Mouse (Mus musculus) forelimb bud, embryonic 11.5 days (tissue): ENCODE data around the gene Xylt1.

Experiments
- DNase-seq: peaks from one replicate; pipeline ENCODE4 v3.0.0-alpha.2; 2012; ENCODE audit warnings: low read depth, low spot score

The Xylt1 gene

DNA sequence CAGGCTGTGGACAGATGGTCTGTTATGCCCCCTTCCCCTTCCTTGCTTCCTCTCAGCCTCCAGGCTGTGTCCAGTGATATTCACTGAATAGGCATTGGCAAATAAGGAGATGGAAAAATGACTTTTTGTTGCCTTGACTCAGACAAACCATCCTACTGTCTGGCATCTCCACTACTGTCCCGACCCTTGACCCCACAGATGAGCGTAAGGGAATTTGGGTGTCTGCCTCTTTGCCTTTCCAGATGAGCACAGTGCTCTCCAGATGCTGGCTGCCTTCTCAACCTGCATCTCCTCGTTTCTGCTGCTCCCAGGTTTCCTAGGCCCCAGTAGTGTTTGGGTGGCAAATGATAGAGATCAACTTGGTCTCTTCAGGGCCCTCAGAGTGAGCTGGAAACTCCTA lies 54.3 kb downstream of the Xylt1 start:
- no peak for DNase-seq

DNA sequence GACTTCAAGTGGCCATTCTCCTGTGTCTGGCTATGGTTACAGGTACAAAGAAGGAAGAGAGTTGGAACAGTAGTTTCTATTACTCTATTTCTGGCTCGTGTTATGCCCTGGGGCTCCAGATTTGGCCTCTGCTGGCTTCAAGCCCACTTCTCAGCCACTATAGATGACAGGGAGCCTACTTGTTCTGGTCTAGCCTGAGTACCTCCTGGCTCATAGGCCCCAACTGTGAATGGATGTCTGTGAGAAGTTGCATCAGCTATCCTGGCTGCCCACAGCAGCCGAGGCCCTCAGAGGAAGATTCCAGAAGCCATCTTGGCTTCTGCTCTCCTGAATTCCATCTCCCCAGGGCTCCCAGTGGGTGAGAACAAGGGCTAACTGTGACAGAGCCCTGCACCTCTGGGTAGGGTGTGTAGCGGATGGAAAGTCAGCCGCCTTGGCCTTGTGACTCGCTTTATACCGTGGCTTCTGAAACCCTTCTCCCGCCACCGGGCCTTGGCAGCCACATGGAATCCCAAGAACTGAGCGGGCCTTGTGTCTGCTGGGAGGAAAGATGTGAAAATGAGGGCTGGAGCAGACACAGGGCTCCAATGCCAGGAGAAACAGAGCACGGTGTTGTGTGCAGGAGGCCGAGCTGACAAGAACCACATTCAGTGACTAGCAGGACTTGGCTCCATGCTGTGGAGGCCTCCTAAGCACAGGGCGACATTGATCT lies 55.1 kb downstream of the Xylt1 start:
- DNase-seq = no peak

GRCm38 (mm10) chr7:117436892-117437291 lies 56.1 kb downstream of the Xylt1 start:
- DNase-seq = no peak

GRCm38 (mm10) chr7:117440994-117441393 lies 60.2 kb downstream of the Xylt1 start:
- no peak for DNase-seq

DNA sequence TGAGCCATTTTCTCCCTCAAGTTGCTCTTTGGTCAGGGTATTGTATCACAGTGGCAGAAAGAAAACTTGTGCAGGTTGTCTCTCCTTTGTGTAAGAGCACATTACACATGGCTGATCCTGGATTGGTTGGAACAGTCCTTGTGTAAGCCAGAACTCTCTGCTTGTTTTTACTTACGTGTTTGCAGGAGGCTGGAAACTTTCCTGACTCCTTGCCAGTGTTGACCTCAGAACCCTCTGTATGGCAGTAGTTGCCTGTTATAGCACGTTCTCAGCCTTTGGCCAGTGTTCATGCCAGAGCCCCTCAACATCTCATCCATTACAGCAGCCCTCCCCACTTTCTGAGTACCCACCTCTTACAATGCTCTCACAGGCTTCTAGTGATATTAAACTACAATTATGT lies 61.9 kb downstream of the Xylt1 start:
- no peak for DNase-seq

- no peak for DNase-seq
These were observed 62.4 kb downstream of the Xylt1 start for GRCm38 (mm10) chr7:117443215-117443614.

DNA sequence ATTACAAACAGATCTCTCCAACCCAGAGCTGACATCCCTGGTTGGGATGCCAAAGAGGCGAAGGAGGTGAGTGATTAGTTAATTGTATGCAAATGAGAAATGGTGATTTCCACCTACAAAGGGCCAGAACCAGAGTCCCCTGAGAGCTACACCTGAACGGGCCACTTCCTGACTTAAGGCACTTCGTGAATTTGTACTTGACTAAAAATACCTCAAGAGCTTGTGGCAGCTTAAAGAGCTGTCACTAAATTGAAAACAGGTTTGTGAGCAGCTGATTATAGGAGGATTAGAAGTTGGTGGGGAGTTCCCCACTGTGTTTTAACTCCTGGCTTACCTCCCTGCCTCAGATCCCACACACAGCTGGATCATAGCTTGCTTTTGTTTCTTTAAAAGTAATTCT lies 64.7 kb downstream of the Xylt1 start:
- peak; percentile 49 for DNase-seq

DNA sequence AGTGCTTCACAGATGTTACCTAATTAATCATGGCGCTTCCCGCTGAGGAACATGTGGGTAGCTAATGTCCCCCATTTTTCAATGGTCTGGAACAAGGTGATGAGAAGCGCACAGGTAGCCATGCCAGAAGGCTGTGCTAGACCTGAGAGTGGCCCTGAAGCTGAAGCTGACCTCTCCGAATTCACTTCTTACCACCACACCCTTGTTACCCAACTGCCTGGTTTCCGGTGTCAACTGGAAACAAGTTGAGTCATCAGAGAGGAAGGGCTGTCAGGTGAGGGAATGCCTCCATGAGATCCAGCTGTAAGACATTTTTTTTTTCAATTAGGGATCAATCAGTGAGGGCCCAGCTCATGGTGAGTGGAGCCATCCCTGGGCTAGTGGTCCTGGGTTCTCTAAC lies 68.8 kb downstream of the Xylt1 start:
- DNase-seq = no peak

GRCm38 (mm10) chr7:117451212-117451611 lies 70.4 kb downstream of the Xylt1 start:
- DNase-seq = no peak

DNA sequence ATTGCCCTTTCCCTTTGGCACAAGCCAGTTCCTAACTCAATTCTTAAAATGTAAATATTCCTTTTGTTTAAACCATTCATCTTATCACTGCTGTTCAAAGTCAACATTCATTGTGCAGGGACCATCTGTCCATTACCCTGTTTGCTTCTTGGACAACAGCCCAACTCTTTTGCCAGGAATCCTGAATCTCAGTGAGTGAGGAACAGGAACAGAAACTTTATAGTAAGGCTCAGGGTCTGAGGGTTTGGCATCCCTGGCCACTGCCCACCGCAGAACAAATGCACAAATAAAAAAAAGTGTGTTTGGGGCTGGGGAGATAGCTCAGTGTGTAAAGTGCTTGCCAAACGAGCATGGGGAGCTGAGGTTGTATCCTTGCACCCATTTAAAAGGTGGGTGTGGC lies 71.5 kb downstream of the Xylt1 start:
- no peak for DNase-seq

GRCm38 (mm10) chr7:117454789-117455548 lies 74.2 kb downstream of the Xylt1 start:
- no peak for DNase-seq

DNA sequence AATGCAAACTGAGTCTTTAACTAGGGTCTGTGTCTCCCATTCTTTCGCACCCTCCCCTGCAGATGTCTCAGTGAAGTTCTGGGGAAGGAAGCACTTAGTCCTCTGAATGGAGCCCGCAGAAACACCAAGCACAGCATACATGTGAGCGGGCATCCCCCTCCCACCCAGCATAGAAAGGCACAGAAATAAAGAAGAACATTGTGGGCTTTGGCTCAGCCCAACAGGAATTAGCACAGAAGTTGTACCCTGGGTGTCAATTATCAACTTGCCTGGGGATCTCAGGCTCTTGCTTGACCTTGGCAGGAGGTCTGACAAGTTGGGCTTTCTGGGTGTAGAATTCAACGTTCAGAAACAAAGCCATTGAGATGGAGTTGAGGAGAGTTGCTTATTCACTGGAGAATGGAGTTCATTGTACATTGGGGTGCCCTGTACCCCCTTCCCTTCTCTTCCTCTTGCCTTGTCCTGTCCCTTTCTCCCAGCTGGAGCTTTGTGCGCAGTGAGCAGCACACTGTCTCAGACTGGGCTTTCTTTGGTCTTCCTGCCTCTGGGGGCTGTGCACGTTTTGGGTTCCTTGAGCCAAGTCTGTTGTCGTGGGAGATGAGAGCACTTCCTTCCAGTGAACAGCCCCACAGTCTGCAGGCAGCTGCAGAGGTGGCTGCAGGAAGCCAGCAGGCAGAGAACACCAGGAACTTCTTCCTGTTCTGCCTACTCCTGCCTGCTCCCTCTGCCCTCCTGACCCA lies 81.6 kb downstream of the Xylt1 start:
- no peak for DNase-seq

DNA sequence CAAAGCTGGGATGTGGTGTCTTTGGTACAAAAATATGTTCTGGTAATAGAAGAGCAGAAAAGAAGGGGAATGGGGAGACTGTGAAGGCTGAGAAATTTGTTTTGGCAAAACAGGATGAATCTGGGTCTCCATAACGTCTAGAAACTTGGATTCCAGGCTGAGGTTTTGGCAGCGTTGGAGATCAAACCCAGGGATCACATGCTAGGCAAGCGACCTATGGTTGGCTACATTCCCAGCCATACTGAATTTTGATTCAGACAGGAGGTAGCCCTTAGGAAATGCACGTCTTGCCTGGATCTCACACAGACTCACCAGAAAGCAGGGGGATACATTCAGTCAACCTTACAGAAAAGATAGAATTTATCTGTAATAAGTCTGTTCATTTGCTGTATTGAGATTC lies 84.2 kb downstream of the Xylt1 start:
- DNase-seq = no peak

- DNase-seq = no peak
These were observed 85.4 kb downstream of the Xylt1 start for GRCm38 (mm10) chr7:117466006-117466780.

DNA sequence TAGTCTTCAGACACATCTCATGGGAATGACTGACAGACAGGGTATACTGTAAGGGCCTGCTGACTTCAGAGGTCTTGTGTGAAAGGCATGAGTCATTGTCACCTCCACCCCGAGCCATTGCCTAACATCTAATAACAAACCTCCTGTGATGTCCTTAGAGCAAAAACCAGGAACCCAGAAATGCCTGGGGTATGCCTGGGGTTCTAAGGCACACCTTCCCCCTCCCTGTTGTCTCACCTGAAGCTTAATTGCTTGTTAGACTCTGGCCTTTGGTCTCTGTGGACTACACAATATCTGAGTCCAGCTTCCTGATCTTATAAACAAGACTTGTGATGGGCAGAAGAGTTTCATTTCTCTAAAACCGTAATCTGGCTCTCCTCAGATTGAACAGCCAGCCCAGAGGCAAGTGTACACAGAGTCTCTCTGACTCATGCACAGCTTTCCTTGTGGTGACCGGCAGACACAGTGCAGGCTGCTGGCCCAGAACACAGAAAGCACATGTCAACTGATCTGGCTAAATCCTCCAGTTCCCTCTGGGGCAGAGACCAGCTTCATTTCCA lies 89.5 kb downstream of the Xylt1 start:
- DNase-seq = no peak

DNA sequence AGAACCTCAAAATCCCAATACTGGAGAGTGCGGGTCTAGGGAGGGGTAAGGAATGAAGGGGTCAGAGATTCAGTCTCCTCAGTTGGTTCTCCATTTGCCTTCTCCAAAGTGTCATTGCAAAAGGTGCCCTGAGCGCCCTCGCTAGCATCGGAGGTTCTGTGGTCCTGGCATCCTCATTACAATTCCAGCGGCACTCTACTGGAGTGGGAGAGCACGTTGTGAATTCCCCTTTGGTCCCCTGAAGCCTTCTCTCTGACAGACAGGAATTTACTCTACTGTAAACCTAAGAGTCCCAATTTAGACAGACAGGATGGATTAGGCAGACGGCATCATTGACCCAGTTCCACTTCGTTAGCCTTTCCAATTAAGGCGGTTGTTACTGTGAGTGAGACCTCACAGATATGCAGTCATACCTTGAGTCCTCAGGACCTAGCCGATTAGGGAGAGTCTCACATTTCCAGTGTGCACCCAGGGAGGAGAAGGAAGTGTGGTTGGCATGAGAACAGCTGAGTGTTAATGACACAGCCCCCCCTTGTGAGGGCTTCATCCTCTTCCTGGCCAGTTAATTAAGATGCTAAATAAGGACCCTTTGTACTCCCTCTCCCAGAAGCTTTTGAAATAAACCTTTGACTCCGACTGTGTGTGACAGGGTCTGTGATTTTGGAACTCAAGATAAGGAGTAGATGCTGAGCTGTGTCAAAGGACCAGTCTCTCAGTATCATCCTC lies 91.4 kb downstream of the Xylt1 start:
- no peak for DNase-seq

- no peak for DNase-seq
These were observed 92.3 kb downstream of the Xylt1 start for GRCm38 (mm10) chr7:117472781-117473743.

DNA sequence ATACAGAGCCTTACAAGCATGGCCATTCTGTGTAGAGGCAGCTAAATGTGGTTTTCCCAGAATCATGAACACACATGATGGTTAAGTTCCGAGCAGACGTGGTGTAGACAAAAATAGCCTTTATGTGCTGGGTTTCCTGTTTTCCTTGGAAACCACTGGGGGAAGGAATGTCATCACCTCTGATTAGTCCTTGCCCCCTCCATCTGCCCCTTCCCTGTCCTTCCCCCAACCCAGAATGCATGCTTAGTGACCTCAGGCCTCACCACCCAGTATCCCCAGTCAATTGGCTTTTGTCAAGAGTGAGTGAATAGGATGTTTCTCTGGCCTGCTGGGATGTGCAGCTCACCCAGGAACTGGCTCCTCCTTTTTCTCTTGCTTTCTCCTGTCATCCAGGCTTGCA lies 93.5 kb downstream of the Xylt1 start:
- DNase-seq = peak; percentile 24

DNA sequence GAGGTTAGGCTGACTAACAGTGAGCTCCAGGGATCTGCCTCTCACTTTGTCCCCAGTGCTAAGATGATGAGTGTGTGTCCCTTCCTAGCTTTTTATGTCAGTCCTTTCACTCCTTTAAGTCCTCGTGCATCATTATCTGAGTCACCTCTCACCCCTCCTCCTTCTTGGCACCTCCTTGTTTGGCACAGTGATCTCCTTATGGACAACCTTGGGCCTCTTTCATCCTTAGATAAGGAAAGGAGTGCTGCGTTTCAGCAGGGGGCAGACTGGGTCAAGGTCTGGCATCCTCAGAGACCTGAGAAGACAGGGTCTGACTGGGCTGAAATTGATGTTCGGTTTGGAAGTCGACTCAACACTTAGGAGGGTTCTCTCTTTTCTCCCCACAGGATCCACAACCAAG lies 94.3 kb downstream of the Xylt1 start:
- DNase-seq = no peak

DNA sequence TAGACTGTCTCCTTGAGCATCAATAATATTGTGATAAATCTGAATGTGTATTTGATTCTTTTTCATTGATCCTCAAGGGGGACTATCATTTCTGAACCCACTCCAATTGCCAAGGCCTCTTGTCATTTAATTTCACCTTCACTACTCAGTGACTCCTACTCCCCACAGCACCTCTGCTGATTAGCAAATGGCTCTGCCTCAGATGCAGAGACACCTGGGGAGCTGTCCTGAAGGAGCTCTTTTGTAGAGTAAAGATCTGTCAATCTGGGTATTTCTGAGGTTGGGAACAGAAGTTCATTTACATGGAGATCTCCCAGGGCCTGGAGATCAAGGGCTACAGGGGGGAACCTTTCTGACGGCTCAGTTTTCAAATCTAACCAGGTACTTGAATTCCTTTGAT lies 98.2 kb downstream of the Xylt1 start:
- no peak for DNase-seq
